Mouse (Mus musculus) frontal cortex, postnatal 25 days (tissue): ENCODE data around the gene Kbtbd4.

Source experiments
- DNase-seq, 2 experiments: peaks; one replicate each; pipeline ENCODE4 v3.0.0; 2022; ENCODE audit warnings: low spot score in 2 of 2

Kbtbd4 gene

GRCm38 (mm10) chr2:90904856-90905224 is 300 bp downstream of the Kbtbd4 start:
- DNase-seq = no peak

DNA sequence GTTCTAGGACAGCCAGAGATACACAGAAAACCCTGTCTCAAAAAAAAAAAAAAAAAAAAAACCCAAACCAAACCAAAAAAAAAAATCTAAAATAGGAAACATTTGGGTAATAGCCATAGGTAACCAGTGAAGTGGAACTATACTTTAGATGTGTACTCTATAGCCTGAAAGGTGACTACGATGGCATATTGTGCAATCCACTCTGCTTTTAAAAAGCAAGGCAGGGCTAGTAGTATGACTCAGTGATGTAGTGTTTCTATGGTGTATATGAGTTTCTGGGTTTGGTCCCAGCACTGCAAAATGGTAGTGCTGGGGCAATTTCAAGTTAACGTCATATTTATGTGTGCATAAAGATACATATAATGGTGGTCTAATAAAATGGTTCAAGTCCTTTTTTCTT is 2.2 kb downstream of the Kbtbd4 start:
- no peak for DNase-seq

- DNase-seq = no peak
These were observed 6.3 kb downstream of the Kbtbd4 start for GRCm38 (mm10) chr2:90910861-90911260.

- DNase-seq = no peak
These were observed 7.1 kb downstream of the Kbtbd4 start for GRCm38 (mm10) chr2:90911668-90912067.

DNA sequence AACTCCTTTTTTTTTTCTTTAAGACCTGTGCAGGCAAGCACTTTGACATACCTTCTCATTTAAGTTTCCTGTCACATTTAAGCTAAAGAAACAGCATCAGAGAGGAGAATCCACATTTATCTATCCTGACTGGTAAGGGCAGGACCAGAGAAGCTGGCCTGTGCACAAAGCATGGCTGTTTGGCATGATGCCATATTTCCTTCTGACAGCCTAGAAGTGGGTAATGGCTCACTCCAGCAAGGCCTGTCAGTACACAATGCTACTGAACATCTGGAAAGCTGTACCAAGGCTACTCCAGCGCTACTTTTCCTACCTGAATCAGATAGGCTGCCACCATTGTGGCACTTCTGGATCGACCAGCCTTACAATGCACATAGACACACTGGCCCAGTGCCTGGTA is 9.1 kb downstream of the Kbtbd4 start:
- no peak for DNase-seq

- DNase-seq = no peak
These were observed 11.0 kb downstream of the Kbtbd4 start for GRCm38 (mm10) chr2:90915516-90915915.

DNA sequence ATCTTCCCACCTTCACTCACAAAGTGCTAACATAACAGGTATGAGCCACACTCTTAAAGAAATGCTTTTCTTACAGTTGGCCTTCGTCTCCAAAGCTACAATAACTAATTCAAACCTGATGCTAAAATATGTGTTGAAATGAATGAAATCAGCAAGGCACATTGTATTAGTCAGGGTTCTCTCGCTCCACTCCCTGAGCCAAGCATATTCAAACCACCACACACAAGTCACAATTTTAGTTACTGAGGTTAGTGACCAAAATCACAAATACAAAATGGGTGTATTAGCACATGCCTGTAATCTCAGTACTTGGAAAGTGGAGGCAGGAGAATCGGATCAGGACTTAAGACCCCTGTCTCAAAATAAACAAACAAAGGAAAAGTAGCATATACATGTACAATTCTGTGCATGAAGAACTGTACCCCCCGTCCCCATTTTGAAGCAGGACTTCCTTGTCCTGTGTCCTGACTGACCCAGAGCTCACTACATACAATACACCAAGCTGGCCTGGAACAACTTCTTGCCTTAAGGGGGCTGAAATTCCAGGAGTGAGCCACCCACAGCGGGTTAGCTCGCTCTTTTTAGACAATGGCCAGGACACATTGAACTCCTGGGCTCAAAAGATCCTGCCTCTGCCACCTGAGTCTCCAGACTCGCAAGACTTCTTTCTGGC is 12.2 kb downstream of the Kbtbd4 start:
- DNase-seq = peak in 1 of 2 experiments; percentile 19

GRCm38 (mm10) chr2:90917233-90917998 is 12.9 kb downstream of the Kbtbd4 start:
- DNase-seq = peak; percentile 33 to 40

GRCm38 (mm10) chr2:90917999-90918698 is 13.6 kb downstream of the Kbtbd4 start:
- DNase-seq = peak in 1 of 2 experiments; percentile 30

GRCm38 (mm10) chr2:90921178-90921577 is 16.6 kb downstream of the Kbtbd4 start:
- DNase-seq = no peak

DNA sequence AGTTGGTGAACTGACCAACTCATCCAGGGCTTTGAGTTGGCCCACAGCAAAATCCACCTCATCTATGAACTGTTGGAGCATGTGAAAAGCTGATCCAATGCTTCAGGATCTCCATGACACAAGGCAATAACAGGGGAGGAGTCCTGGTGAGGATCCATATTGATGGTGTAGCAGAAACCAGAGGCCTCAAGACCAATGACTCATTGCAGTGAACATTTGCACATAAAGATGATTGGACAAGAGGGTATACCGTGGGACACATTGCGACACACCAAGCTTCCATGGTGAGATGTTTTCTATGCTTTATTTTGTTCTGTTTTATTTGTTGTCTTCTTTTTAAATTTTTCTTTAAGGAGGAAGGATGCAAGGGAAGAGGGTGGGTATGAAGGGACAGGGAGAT is 18.1 kb downstream of the Kbtbd4 start:
- DNase-seq = no peak

GRCm38 (mm10) chr2:90928566-90928965 is 24.0 kb downstream of the Kbtbd4 start:
- DNase-seq = no peak

GRCm38 (mm10) chr2:90931829-90932228 is 27.3 kb downstream of the Kbtbd4 start:
- no peak for DNase-seq

DNA sequence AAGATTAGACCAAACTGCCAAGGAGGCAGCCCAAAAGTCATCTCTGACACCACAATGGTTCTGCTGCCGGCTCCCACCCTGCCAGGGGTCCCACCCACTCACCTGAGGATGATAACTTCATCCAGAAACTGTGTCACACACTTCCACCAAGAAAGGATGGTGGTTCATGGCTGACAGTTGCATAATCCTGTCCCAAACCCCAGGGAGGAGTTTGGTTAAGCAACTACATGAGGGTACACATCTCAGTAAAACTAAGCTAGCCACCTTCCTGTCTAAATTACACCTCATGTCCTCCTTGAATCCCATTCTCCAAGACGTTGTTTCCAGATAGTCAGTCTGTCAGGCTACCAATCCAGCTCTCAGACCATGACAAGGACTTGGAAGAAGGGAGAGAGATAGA is 27.7 kb downstream of the Kbtbd4 start:
- DNase-seq = no peak

GRCm38 (mm10) chr2:90938362-90938761 is 33.8 kb downstream of the Kbtbd4 start:
- DNase-seq = no peak

- no peak for DNase-seq
These were observed 35.2 kb downstream of the Kbtbd4 start for GRCm38 (mm10) chr2:90939750-90940149.

- DNase-seq = peak; percentile 54 to 68
These were observed 36.0 kb downstream of the Kbtbd4 start, which contains the start of gene Celf1 for GRCm38 (mm10) chr2:90940233-90941229. Celf1 (plus strand) TSS chr2:90940382.

GRCm38 (mm10) chr2:90941744-90942143 is 37.2 kb downstream of the Kbtbd4 start:
- DNase-seq = no peak

DNA sequence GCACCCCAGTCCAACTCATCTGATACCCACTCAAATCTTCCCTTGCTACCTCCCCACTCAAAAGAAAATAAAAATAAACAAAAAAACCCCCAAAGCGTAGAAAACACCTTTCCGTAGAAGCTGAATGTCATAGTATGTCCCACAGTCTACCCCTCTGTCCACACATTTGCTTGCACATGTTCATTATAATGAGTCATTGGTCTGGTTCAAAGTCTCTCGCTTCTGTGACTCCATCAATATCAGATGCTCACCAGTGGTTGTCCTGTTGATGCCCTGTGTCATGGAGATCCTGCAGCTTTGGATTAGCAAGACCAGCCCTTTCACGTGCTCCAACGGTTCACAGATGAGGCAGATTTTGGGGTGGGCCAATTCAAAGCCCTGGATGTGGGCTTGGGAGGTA is 45.6 kb downstream of the Kbtbd4 start:
- DNase-seq = no peak

DNA sequence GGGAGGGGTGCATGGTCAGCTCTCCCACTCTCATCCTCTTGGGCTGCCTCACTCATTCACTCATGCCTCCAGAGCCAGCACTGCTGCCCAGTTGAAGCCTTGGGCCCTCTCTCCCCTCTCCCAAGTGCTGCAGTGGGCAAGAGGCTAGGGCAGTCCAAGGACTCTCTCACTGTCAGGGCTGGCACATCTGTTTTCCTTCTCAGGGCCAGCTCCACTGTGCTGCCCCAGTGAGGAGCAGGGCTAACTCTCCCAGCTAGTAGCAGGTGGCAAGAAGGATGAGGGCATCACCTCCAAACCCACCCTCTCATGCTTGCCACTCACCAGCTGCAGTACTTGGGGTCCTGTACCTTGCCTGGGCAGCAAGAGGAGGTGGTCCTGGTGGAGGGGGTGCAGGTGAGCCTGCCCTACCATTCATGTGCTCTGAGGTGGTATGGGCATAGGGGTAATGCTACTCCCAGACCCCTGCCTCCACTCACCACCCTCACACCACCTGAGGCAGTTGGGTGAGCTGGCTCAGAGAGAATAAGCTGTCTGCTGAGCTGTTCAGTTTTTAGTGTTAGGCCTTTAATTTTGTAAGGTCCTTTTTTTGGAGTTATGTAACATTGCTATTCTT is 46.1 kb downstream of the Kbtbd4 start:
- no peak for DNase-seq

GRCm38 (mm10) chr2:90953461-90953860 is 48.9 kb downstream of the Kbtbd4 start:
- no peak for DNase-seq
